Mouse (Mus musculus): Measurements from ENCODE around the gene Bik. TPM values are rescaled to one million over a fixed set of nuclear protein-coding genes. Genes with fewer than 3 reads are reported as not detected.
A peak's percentile ranks its signal among the peaks of the same experiment; 100 is the strongest.

The Bik gene
- polyA plus RNA-seq, 1 experiment from 2014 or later = 2.2 TPM

DNA sequence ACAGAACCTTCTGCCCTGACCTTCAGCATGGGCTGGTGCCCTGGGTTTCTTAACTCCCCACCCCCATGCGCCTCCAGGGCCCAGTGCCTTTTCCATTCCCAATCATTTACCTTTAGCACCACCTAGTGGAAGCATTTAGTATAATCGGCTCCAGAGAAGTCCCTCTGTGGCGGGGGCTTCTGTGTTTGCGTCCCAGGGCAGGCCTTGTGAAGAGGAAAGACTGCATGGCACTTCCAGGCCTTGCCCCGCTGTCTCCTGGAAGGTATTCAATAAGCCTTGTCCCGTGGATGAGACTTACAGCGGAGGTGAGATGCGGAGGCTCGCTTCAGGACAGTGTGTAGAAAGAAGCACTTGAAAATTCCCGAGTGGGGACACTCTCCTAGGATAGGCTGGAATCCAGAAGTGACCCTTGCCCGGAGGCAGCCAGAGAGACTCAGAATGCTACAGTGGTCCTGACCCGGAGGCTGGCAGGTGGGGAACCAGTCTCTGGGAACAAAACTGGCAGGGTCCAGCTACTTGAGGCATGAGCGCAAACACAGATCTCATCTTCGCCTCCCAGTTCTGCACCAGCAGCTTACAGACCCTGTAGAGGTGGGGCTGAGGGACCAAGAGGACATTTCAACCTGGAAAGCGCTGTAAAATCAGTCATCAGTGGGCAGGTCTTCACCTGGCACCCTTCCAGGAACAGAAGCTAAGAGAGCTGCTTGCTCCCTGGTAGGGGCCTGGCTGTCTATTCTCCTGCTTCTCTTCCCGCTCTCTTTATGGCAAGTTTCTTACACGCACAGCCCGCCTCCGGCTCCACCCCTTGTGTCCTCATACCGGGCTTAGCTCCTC is 8.2 kb upstream of the Bik start:
- no peaks in the 10 kb centered on the region for H3K36me3 ChIP-seq
- no peaks in the 10 kb centered on the region for H3K9me3 ChIP-seq (replicated peaks)
- H3K4me3 ChIP-seq = no peak overlapping the region
- H3K4me2 ChIP-seq = peak overlapping the region; percentile 15; the same call in 1 of the 2 replicates
- peaks cover 39% of the 10 kb centered on the region for H3K27me3 ChIP-seq (replicated peaks)
- H3K4me1 ChIP-seq = peaks cover 17% of the 10 kb centered on the region
- 33% methylated on average over 20 of the region's 20 CpGs for WGBS (ENCODE audit: insufficient replicate concordance)
- H3K27ac ChIP-seq = no peak overlapping the region
- 0 out of 2 replicates have a peak overlapping the region, but pooled peaks have one; percentile 10 for H3K9ac ChIP-seq
- ATAC-seq = no peak

DNA sequence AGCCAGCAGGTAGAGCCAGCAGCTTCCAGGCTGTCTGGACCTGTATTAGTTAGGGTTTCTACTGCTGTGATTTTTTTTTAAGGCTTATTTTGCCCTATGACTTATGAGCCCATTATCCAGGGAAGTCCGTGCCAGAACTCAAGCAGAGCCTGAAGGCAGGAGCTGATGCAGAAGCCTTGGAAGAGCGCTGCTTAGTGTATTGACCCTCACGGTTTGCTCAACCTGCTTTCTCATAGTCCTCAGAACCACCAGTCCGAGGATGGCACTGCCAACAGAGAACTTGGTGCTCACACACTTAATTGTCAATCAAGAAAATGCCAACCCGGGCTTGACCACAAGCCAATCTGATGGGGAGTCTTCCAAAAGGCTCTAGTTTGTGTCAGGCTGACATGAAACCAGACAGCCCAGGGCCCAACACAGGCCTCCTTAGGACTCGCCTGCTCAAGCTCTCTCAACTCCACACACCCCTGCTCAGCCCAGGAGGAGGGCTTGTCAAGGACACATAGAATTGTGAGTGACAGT is 5.7 kb upstream of the Bik start:
- H3K4me2 ChIP-seq = no peak overlapping the region
- no peaks in the 10 kb centered on the region for H3K36me3 ChIP-seq
- H3K4me3 ChIP-seq = no peak overlapping the region
- no peak overlapping the region for H3K9ac ChIP-seq
- WGBS (ENCODE audit: insufficient replicate concordance) = 63% methylated on average over 6 of the region's 6 CpGs
- peaks cover 51% of the 10 kb centered on the region for H3K27me3 ChIP-seq (replicated peaks)
- H3K27ac ChIP-seq = no peak overlapping the region
- no peaks in the 10 kb centered on the region for H3K9me3 ChIP-seq (replicated peaks)
- no peak for ATAC-seq
- H3K4me1 ChIP-seq = peaks cover 34% of the 10 kb centered on the region

DNA sequence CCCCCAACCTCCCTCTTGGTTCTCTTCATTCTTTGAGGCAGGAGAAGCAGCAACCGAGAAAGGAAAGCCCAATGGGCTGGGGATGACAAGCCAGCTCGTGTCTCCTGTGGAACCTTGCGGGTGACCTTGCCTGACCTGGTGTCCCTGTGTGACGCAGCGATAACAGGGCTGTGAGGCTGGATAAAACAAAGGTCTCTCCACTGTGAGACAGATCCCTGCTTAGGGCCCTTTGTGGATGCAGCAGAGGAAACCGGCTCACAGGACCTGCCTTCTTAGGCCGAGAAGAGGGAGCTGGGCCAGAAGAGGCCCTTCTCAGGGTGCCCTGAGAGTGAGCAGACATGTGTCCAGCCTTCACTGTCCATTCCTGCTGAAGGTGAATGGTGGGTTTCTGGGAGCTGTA is 3.5 kb upstream of the Bik start:
- Histone ChIP-seq H3K36me3 (no peaks in the 10 kb centered on the region), H3K4me1 (peaks cover 51% of the 10 kb centered on the region), H3K9me3 (replicated peaks) (no peaks in the 10 kb centered on the region), H3K9ac (no peak overlapping the region), H3K4me2 (no peak overlapping the region), H3K4me3 (no peak overlapping the region), H3K27me3 (replicated peaks) (peaks cover 74% of the 10 kb centered on the region), H3K27ac (no peak overlapping the region)
- WGBS (ENCODE audit: insufficient replicate concordance) = 37% methylated on average over 7 of the region's 7 CpGs
- ATAC-seq = no peak

DNA sequence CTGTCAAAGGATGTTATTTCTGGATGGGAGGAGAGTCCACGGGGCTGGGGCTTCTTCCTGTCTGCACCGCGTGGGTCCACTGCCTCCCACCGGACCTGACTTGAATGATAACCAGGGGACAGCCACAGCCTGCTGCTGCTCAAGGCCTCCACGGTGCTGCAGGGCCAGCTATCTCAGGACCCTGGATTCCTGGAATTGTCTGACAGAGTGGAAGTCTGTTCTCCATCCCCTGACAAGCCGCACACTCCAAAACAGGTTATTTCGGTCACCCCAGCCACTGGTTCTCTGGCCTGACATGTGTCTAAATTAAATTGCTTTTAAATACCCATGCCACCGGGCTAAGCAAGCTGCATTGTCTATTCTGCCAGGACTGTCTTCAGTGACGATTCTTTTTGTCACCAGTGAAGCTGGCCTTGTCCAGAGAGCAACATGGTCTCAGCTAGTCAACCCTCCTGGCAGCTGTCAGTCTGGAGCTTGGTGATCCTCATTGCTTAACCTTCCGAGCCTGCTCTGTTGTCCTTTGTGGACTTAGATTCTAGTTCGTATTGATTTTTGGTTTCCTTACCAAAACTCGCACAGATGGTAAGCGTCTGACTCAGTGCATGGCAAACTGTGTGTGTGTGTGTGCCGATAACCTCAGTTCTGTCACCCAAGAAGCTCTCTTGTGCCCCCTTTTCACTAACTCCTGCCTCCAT is 2.9 kb upstream of the Bik start:
- 39% methylated on average over 14 of the region's 14 CpGs for WGBS (ENCODE audit: insufficient replicate concordance)
- H3K4me2 ChIP-seq = no peak overlapping the region
- no peak for ATAC-seq

DNA sequence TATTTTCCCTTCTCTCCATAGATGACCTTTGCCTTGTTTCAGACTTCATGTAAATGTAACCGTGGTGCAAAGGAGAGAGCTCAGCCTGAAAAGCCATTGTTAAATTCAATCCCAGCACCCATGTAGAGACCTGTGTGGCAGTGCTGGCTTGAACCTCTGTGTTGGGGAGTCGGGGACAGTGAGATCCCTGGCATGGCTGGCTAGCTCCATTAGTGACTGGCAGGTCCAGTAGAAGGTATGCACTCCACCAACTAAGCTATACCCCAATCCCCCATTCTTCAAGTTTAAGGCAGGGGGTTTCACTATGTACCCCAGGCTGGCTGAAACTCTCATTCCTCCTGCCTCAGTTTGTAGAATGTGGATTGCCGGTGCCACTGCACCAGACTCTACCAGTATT is 2.3 kb upstream of the Bik start:
- Histone ChIP-seq H3K36me3 (no peaks in the 10 kb centered on the region), H3K9me3 (replicated peaks) (no peaks in the 10 kb centered on the region), H3K27me3 (replicated peaks) (peaks cover 75% of the 10 kb centered on the region), H3K4me3 (no peak overlapping the region), H3K9ac (no peak overlapping the region), H3K4me1 (peaks cover 46% of the 10 kb centered on the region), H3K27ac (no peak overlapping the region), H3K4me2 (no peak overlapping the region)
- WGBS (ENCODE audit: insufficient replicate concordance) = 65% methylated on average over 3 of the region's 3 CpGs
- no peak for ATAC-seq

More for the DNA sequence above, 2.9 kb upstream of the Bik start:
- no peaks in the 10 kb centered on the region for H3K36me3 ChIP-seq
- H3K27ac ChIP-seq = no peak overlapping the region
- peaks cover 46% of the 10 kb centered on the region for H3K4me1 ChIP-seq
- H3K27me3 ChIP-seq (replicated peaks) = peaks cover 74% of the 10 kb centered on the region
- H3K4me3 ChIP-seq = no peak overlapping the region
- H3K9me3 ChIP-seq (replicated peaks) = no peaks in the 10 kb centered on the region
- H3K9ac ChIP-seq = no peak overlapping the region

DNA sequence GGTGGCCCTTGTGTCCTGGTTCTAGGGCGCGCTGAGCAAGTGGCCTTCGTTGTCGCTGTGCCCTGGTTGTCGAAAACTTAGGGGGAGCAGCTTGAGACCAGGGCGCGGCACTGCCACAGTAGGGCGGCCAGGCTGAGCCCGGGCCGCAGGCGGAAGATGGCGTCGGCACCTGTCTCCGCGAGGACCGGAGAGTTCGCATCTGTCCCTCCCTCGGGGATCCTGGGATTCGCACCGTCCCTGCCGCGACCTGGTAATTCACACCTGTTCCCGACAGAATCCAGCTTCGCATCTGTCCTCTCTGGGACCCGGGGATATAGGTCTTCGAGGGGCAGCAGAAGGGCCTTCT is 403 bp downstream of the Bik start:
- 4% methylated on average over 26 of the region's 26 CpGs for WGBS (ENCODE audit: insufficient replicate concordance)
- H3K27ac ChIP-seq = no peak overlapping the region

DNA sequence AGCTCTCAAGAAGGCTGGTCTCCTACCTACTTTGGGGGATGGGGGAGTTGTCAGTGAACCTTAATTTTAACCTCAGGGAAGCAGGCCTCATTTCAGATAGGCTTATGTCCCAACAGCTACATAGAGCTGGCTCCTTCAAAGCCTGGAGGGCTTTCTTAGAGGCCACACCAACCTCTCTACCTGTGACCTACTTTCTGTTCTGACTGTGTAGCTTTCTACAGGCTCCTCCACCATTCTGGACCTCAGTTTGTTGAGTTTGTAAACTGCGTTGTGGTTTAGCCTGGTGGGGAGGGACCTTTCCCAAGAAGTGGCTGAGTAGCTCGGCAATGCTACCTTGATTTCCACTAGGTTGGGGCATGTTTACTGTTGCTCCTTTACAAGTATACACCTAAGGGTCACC is 1.1 kb downstream of the Bik start:
- 45% methylated on average over 2 of the region's 2 CpGs for WGBS (ENCODE audit: insufficient replicate concordance)
- H3K27me3 ChIP-seq (replicated peaks) = peaks cover 87% of the 10 kb centered on the region
- peak overlapping the region; percentile 62 for H3K4me3 ChIP-seq

More for the DNA sequence above, 403 bp downstream of the Bik start:
- H3K4me2 ChIP-seq = peak overlapping the region; percentile 90
- H3K27me3 ChIP-seq (replicated peaks) = peaks cover 87% of the 10 kb centered on the region
- no peaks in the 10 kb centered on the region for H3K36me3 ChIP-seq
- H3K9ac ChIP-seq = peak overlapping the region; percentile 55
- H3K4me1 ChIP-seq = peaks cover 51% of the 10 kb centered on the region
- ATAC-seq = peak; percentile 16; the same call in 1 of the 2 replicates
- no peaks in the 10 kb centered on the region for H3K9me3 ChIP-seq (replicated peaks)
- peak overlapping the region; percentile 62 for H3K4me3 ChIP-seq

DNA sequence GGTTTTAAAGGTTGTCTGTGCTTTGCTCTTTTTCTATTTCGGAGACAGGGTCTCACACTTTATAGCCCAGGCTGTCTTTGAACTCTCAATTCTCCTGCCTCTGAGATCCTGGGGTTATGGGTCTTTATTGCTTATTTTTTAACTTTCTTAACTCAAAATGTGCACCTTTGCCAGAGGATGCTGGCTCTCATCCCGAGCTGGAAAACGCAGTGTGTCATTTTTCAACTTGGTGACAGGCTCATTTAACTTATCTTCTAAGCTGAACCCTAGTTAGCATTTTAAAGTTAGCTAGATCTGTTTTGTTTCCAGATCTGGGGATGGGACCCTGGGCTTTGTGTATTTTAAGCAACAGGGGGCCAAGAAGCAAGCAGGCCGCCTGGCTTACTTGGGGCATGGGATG is 2.2 kb downstream of the Bik start:
- Histone ChIP-seq H3K4me1 (peaks cover 41% of the 10 kb centered on the region), H3K27me3 (replicated peaks) (peaks cover 77% of the 10 kb centered on the region), H3K4me3 (no peak overlapping the region), H3K27ac (no peak overlapping the region), H3K9me3 (replicated peaks) (no peaks in the 10 kb centered on the region), H3K4me2 (no peak overlapping the region), H3K36me3 (no peaks in the 10 kb centered on the region), H3K9ac (no peak overlapping the region)
- no peak for ATAC-seq
- 51% methylated on average over 4 of the region's 4 CpGs for WGBS (ENCODE audit: insufficient replicate concordance)

More for the DNA sequence above, 1.1 kb downstream of the Bik start:
- H3K4me2 ChIP-seq = peak overlapping the region; percentile 90
- H3K36me3 ChIP-seq = no peaks in the 10 kb centered on the region
- H3K9me3 ChIP-seq (replicated peaks) = no peaks in the 10 kb centered on the region
- no peak for ATAC-seq
- H3K4me1 ChIP-seq = peaks cover 51% of the 10 kb centered on the region
- no peak overlapping the region for H3K9ac ChIP-seq
- H3K27ac ChIP-seq = no peak overlapping the region

DNA sequence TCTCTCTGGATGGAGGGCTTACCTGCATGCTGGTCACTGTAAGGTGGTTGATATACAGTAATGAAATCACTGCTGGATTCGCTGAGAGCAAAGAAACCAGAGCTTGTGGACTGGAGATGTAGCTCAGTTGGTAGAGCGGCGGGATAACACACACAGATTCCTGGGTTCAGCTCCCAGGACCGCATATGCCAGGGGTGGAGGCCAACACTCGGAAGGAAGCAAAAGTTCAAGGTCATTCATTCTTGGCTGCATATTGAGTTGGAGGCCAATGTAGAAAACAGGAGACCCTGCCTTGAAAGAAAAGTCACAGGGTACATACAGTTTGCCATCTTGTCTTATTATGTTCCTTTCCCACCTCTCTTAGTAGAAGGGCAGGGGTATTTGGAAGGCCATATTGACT is 3.1 kb downstream of the Bik start:
- Histone ChIP-seq H3K9ac (no peak overlapping the region), H3K27me3 (replicated peaks) (peaks cover 68% of the 10 kb centered on the region), H3K4me2 (no peak overlapping the region), H3K9me3 (replicated peaks) (no peaks in the 10 kb centered on the region), H3K4me3 (no peak overlapping the region), H3K36me3 (no peaks in the 10 kb centered on the region), H3K27ac (no peak overlapping the region), H3K4me1 (peaks cover 33% of the 10 kb centered on the region)
- 60% methylated on average over 5 of the region's 5 CpGs for WGBS (ENCODE audit: insufficient replicate concordance)
- ATAC-seq = no peak

DNA sequence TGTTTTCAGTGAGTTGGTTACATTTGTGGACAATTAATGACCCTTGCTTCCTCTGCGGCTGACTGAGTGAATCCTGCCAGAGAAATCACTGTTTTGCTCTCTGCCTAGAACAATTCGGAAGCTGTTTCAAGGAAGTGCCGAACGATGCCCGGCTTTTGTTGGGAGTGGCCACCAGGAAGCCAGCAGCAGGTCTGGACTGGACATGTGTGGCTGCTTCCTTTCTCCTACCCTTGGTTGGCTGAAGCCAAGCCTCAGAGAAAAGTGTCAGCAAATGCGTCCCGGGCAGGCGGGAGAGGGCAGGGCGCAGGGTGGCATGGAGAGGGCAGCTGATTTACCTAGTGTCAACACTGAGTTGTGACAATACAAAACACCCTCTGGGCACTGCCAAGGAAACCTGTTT is 3.6 kb downstream of the Bik start:
- H3K27me3 ChIP-seq (replicated peaks) = peaks cover 63% of the 10 kb centered on the region
- WGBS (ENCODE audit: insufficient replicate concordance) = 66% methylated on average over 9 of the region's 9 CpGs
- H3K4me1 ChIP-seq = peaks cover 33% of the 10 kb centered on the region
- no peak overlapping the region for H3K4me2 ChIP-seq
- H3K27ac ChIP-seq = 0 out of 2 replicates have a peak overlapping the region, but pooled peaks have one; percentile 8
- H3K36me3 ChIP-seq = no peaks in the 10 kb centered on the region
- no peaks in the 10 kb centered on the region for H3K9me3 ChIP-seq (replicated peaks)
- no peak overlapping the region for H3K4me3 ChIP-seq
- ATAC-seq = no peak; the same call in 1 of the 2 replicates
- H3K9ac ChIP-seq = no peak overlapping the region

DNA sequence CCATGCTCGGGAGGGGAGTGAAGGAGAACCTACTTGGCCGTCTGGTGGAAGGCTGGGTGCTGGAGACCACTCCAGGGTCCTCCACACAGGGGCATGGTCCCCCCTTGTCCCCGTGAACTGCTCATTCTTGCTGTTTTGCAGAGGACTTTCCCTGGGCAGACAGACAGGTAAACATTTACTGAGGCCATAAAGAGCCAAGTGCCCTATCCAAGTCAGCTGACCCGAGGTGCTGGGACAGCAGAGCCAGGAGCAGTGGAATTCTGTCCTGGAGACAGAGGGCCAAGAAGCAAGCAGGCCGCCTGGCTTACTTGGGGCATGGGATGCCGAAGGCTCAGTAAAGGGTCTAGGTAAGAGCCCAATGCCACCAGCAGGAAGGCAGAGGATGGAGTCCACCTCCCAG is 4.0 kb downstream of the Bik start:
- ATAC-seq = no peak
- no peak overlapping the region for H3K4me3 ChIP-seq
- H3K9me3 ChIP-seq (replicated peaks) = no peaks in the 10 kb centered on the region
- H3K27ac ChIP-seq = 0 out of 2 replicates have a peak overlapping the region, but pooled peaks have one; percentile 8
- peaks cover 31% of the 10 kb centered on the region for H3K4me1 ChIP-seq
- no peaks in the 10 kb centered on the region for H3K36me3 ChIP-seq
- peaks cover 59% of the 10 kb centered on the region for H3K27me3 ChIP-seq (replicated peaks)
- H3K9ac ChIP-seq = no peak overlapping the region
- 49% methylated on average over 6 of the region's 6 CpGs for WGBS (ENCODE audit: insufficient replicate concordance)
- no peak overlapping the region for H3K4me2 ChIP-seq

DNA sequence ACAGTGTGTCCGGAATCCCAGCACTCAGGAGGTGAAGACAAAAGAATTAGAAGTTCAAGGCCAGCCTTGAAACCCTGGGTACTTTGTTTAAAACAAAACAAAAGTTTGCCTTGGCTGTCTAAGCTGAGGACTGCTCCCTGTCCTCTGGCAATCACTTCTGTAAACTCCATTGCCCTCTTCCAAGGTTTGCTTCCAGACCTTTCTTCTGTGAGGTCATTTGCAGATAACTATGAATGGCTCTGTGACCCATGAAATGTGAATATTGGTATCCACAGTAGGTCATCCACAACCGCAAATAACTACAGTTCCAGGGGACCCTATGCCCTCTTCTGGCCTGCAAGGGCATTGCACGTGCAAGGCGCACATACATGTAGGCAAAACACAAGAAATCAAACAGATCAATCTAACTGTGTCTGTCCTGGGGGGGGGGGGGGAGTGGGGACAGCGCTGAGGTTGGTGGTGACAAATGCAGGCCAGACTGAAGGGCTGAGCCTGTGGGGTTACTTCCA is 5.4 kb downstream of the Bik start:
- 68% methylated on average over 5 of the region's 5 CpGs for WGBS (ENCODE audit: insufficient replicate concordance)
- Histone ChIP-seq H3K27me3 (replicated peaks) (peaks cover 48% of the 10 kb centered on the region), H3K9me3 (replicated peaks) (no peaks in the 10 kb centered on the region), H3K27ac (no peak overlapping the region), H3K36me3 (no peaks in the 10 kb centered on the region), H3K9ac (no peak overlapping the region), H3K4me3 (no peak overlapping the region), H3K4me2 (no peak overlapping the region), H3K4me1 (peaks cover 17% of the 10 kb centered on the region)
- no peak for ATAC-seq
